Mouse (Mus musculus): ENCODE data around the gene Irgc1.
"Not testable (repeated sequence)": the region's sequence is repeated elsewhere in the genome, so short reads cannot be mapped to it uniquely, and the experiment has no call there.

Irgc1 gene

GRCm38 (mm10) chr7:24451855-24452311 lies at the start of gene Irgc1:
Irgc1 (minus strand) TSS chr7:24452297.
- no peak for DNase-seq (ENCODE audit: low spot score in 2 of 2)

DNA sequence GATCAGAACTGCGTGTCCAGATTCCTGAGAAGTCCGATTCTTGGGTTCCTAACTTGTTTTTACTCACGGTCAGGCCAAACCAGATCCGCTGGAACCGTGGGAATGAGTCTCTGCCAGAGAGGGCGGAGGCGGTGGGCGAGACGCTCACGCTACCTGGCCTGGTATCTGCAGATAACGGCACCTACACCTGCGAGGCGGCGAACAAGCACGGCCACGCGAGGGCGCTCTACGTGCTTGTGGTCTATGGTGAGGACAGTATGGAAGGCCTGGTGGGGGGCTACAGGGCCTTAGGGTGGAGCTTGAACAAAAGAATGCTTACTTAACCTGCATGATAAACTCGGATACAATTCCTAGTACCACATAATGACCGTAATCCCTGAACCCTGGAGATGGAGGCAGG lies 49.4 kb upstream of the Irgc1 start:
- DNase-seq (ENCODE audit: low spot score in 2 of 2), result no peak

DNA sequence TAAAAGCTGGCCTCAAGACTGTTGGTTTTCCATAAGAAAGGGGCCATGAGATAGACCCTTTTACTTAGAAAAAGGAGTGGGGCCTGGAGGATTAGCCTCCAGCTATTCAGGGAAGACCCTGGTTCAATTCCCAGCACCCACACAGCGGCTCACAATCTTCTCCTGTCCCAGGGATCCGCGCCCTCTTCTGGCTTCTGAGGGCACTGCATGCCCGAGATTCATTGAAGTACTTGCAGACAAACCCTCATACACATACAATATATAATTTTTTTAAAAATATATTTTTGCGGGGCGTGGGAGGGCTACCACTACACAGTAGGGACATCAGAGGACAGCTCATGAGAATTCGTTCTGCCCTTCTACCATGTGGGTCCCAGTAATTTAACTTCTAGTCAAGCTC lies 48.8 kb upstream of the Irgc1 start:
- DNase-seq (ENCODE audit: low spot score in 2 of 2), result no peak

GRCm38 (mm10) chr7:24499856-24500577 lies 47.9 kb upstream of the Irgc1 start:
- DNase-seq (ENCODE audit: low spot score in 2 of 2), result no peak

DNA sequence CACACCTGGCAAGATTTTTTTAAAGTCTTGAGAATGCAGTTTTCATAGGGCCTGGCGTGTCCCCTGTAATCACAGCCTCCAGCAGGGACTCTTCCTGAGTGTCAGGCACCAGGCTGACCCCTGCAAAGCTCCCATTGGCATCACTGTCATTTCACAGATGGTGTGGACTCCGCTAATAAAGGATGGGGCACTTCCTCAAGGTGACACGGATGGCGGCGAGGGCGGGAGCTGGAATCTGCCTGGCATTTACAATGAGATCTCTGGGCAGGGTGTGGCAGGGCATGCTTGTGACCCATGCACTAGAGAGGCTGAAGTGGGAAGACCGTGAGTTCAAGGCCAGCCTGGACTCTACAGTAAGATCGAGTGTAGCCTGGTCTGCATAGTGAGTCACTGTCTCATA lies 36.2 kb upstream of the Irgc1 start:
- no peak for DNase-seq (ENCODE audit: low spot score in 2 of 2)

- DNase-seq (ENCODE audit: low spot score in 2 of 2), result no peak
These were observed 35.3 kb upstream of the Irgc1 start for GRCm38 (mm10) chr7:24487403-24487802.

DNA sequence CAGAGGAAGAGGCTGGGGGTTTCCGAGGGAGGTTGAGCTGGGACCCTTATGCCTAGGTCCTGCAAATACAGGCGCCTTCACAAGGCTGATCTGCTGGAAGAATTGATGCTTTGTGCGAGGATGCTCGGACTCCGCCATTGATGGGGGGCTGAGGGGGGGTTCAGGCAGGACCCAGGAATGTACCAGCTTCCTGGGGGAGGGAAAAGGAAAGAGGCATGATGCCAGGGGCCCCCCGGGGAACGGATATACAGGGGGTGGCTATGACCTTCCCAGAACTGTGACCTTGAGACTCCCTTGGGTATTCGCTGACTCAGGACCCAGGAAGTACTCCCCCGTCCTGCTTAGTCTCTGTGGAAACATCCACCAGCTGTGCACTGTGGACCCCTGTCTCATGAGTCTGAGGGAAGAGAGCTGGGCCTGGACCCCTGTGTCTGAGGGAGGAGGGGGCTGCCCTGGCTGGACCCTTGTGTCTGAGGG lies 34.6 kb upstream of the Irgc1 start:
- DNase-seq (ENCODE audit: low spot score in 2 of 2), result no peak

- DNase-seq (ENCODE audit: low spot score in 2 of 2), result no peak
These were observed 33.4 kb upstream of the Irgc1 start for GRCm38 (mm10) chr7:24485481-24485880.

GRCm38 (mm10) chr7:24483291-24483690 lies 31.2 kb upstream of the Irgc1 start:
- DNase-seq (ENCODE audit: low spot score in 2 of 2), result not testable (repeated sequence)

GRCm38 (mm10) chr7:24482208-24483020 lies 30.3 kb upstream of the Irgc1 start:
- DNase-seq (ENCODE audit: low spot score in 2 of 2), result no peak

DNA sequence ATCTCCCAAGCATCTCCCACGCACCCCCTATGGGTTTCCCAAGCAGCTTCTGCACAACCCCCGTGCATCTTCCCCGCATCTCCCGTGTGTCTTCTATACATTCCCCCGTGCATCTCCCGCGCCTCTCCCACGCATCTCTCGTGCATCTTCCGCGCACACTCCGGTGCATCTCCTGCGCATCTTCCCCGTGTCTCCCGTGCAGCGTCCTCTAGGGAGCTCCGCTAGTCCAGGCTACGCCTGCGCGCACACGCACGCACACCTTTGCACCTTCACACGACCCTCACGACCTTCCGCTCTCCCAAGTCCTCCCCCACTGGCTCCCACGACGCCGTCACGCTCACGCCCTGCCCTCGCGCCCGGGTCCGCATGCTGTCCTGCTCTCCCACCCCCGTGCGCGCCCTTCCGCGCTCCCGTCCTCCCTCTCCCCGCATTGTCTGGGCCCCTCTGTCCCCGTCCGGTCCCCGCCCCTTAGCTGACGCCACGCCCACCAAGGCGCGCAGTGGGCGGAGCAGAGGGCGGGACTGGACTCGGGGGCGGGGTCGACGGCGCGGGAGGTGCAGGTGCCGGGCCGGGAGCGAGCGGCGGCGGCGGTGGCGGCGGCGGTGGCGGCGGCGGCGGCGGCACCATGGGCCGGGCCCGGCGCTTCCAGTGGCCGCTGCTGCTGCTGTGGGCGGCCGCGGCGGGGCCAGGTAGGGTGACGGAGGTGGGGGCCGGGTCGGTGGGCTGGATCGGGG lies 29.5 kb upstream of the Irgc1 start, which contains the start of gene Cadm4:
Gene Cadm4 (plus strand): TSS at position 550 of the 734 bp plus-strand sequence.
- peak; percentile 80 to 86 for DNase-seq (ENCODE audit: low spot score in 2 of 2)

- DNase-seq (ENCODE audit: low spot score in 2 of 2), result no peak
These were observed 28.9 kb upstream of the Irgc1 start for GRCm38 (mm10) chr7:24480986-24481473.

DNA sequence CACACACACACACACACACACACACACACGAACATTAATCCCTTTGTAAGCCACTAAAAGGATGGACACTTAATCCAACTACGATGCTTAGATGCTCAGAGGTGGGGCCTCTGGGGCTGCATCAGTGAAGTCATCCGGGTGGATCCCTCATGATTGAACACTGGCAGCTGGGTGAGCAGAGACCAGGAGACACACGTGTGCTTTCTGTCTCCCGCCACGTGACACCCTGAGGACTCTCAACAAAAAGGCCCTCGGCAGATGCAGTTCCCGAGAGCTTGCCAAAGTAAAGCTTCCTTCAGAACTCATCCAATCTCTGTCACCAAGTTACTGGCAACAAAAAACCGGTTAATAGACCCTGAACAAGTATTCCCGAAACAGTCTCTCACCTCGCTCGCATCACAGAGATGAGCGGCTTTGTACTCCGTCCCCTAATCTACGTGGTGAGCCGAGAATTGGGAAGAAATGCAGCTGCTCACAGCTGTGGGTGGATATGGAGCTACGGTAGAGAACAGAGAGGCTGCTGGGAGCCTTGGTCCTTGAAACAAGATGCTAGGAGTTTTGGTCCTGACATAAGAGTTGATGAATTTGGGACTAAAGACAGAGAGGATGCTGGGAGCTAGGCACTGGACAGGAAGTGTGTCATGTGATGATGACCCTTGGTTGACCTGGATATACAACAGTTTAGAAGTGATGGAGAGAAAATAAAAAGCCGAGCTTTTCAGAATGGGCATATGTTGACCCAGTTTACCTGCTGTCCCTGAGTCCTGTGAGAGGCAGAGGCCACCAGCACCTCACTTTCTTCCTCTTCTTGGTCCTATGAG lies 28.2 kb upstream of the Irgc1 start:
- no peak for DNase-seq (ENCODE audit: low spot score in 2 of 2)

DNA sequence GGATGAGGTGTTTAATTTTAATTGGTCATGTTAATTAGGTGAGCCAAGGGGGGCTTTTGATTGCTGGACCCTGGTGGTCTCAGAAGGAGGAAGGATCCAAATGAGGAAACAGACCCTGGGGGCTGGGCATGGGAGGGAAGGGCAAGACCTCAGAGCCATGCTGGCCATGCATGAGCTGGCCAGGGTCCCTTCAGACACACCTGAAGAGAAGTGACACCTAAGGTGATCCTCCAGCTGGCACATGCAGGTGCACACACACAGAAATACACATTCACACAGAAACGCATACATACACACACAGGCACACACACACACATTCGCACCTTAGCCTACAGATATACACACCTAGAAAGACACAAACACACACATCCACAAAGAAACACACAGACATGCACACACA lies 27.6 kb upstream of the Irgc1 start:
- DNase-seq (ENCODE audit: low spot score in 2 of 2), result no peak

DNA sequence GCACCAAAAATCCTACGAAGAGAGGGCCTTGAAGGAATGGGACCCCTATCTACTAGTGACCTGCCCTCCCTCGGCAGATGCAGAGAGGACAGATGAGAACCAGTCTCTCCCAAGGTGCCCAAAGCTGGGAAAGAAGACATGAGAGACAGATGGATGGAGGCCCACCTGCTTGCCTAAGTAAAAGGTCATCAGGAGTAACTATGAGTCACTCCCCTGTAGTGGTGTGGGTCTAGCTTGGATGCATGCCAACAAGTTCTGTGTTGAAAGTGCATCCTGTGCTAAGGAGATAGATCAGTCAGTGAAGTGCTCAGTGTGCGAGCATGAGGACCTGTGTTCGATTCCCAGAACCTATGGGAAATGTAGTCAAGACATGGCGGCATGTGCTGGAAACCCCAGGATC lies 26.8 kb upstream of the Irgc1 start:
- no peak for DNase-seq (ENCODE audit: low spot score in 2 of 2)

DNA sequence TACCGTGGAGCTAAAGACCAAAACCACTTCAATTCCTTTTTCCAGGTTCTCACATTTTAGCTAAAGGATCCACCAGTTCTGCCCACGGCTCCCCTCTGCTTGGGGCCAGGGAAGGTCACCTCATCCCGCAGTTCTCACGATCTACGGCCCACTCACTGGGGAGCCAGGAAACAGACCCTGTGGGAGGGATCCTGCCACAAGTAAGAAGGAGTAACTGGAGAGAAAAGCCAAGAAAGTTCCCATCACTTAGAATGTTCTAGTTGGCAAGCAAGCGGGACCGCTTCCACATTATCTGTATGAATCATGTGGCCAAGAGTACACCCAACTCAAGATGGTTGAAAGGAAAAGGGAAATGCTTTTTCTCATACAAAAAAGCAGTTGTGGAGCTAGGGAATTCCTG lies 24.8 kb upstream of the Irgc1 start:
- no peak for DNase-seq (ENCODE audit: low spot score in 2 of 2)

DNA sequence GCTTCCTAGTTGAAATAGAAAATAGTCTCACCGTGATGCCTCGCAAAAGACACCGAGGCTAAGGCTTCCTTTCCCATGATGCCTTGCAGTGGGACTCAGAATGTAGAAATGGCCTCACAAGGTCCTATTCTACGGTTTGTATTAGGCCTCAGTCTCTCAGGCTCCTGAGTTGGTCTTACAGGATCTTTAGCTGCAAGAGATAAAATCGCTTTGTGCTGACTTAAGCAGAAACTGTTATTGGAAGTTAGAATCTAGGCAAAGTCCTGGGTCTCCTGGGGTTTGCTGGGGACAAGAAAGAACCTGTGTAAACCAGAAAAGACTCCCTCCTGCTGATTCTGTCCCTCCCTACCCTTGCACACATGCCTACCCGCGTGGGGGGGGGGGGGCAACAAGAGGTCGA lies 24.2 kb upstream of the Irgc1 start:
- DNase-seq (ENCODE audit: low spot score in 2 of 2), result no peak

DNA sequence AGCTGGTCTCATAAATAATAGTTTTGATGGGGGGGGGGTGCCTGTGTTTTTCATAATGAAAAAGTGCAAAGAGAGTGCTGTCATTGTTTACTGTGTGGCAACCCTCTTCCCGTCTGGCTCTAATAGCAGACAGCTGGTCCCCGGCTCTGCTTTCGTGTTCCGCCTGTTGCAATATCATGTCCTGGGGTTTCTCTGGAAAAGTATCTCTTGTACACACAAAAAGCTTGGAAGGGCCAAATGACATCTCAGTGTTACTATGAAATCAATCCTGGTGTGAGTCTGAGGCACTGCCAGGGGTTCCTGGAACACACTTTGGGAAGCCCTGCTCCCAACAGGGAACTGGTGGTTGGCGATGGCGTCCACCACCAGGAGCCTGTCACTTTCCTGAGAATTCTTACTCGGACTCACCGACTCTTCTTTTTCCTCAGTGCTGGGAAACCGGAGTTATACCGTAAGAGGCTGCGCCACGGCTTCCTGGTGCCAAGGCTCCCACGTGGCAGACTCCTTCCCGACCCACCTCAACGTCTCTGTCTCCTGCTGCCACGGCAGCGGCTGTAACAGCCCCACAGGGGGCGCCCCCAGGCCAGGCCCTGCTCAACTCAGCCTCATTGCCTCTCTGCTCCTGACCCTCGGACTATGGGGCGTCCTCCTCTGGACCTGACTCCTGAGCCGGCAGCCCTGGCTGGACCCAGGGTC lies 22.9 kb upstream of the Irgc1 start:
- no peak for DNase-seq (ENCODE audit: low spot score in 2 of 2)

DNA sequence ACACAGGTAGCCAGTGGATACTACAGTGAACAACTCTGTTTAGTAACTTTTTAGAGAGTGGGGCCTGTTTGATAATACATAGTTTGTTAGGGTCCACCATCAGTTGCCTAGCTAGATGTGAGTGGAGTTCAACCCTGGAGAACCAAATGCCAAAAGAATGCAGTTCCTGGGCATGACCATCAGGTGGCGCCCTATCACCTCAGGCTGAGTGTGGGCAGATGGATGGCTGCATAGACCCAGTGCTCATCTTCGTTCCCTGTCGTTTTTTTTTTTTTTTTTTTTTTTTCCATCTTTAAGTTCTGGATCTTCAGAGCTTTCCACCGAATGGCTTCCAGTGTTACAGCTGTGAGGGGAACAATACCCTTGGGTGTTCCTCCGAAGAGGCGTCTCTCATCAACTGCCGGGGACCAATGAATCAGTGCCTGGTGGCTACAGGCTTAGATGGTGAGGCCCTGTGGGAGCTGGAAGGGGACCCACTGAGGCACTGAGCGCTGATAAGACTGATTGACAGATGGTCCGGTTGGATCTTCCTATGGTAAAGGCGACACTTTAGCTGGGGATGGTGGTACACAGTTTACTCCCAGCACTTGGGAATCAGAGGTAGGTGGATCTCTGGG lies 21.9 kb upstream of the Irgc1 start:
- DNase-seq (ENCODE audit: low spot score in 2 of 2), result no peak

GRCm38 (mm10) chr7:24472937-24473336 lies 20.8 kb upstream of the Irgc1 start:
- no peak for DNase-seq (ENCODE audit: low spot score in 2 of 2)

All from urinary bladder, postnatal 4 days (tissue).